Mouse (Mus musculus) adrenal gland, adult (tissue): ENCODE measurements around the gene Carm1.
"Not testable (repeated sequence)": the region's sequence is repeated elsewhere in the genome, so short reads cannot be mapped to it uniquely, and the experiment has no call there.

Experiments
- DNase-seq, 2 experiments: peaks; one replicate each; pipeline ENCODE4 v3.0.0; 2022 to 2023; ENCODE audit warnings: low spot score in 1 of 2; ENCODE audit not compliant: inconsistent age in 2 of 2

The Carm1 gene

DNA sequence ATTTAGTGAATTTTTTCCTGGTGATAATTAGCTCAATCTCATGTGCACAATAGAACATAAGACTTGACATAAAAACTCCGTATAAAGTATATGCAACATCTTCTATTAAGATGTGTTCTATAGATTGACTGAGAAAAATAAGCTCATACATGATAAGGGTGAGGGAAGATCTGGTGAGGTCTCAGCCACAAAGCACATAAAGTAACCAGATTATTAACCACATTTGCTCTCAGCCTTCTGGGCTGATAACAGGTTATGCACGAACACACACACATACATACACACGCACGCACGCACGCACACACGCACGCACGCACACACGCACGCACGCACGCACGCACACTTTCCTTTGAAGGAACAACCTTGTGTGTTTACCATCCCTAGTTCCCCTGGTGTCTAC is 10.2 kb upstream of the Carm1 start:
- DNase-seq: no peak

DNA sequence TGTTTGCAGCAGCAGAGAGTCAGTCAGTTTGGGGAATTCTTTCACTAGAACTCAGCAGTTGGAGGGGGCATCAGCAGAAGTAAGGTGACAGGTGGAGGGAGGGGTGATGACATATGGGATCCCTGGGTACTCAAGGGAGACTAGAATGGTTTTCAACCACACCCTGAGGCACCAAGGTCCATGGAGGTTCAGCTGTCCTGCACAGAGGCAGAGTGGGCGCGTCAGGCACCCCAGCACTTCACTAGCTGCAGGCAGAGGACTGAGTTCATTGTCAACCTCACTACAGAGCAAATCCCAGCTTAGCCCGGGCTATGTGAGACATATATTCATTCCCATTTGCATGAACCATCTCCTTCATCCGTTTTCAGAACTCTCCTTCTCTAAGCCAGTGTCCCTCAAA is 9.7 kb upstream of the Carm1 start:
- no peak for DNase-seq

DNA sequence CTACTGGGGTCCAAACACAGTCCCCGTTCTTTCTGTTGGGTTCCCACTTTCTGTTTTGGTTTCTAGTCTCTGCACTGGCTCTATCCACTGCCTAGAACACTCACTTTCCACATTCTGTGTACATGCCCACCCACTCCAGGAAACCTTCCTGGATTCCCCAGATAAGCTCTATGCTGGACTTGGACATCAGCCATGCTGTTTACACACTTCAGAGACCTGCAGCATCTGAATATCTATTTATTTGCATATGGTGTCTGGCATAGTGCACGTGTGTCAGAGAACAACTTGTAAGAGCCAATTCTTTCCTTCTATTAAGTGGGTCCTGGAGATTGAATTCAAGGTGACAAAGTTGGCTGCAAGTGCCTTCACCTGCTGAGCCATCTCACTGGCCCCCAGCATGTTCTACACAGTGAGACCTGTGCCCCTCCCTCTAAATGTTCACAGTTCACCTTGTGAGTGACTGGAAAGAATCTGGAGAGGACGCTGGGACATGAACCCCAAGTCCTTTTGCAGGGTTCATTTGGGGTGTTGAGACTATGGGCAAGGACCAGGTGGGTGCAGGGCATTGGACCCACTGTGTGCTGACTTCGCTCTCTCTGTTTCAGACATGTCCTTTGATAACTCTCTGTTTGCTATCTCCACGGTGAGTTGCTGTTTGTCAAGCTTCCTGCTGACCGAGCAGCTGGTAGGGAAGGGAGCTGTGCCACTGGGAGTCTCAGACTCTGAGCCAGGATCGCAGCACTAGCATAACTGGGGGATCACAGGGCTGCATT is 6.5 kb upstream of the Carm1 start:
- DNase-seq: no peak

DNA sequence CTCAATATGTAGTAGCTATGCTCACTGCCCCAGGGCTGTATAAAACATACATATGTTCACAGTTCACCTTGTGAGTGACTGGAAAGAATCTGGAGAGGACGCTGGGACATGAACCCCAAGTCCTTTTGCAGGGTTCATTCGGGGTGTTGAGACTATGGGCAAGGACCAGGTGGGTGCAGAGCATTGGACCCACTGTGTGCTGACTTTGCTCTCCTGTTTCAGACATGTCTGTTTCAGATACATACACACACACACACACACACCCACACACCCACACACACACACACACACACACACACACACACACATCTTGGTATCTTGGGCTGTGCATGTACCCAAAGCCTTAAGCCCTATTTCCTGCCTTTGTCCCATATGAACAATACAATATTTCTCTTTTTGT is 4.7 kb upstream of the Carm1 start:
- not testable (repeated sequence) for DNase-seq

DNA sequence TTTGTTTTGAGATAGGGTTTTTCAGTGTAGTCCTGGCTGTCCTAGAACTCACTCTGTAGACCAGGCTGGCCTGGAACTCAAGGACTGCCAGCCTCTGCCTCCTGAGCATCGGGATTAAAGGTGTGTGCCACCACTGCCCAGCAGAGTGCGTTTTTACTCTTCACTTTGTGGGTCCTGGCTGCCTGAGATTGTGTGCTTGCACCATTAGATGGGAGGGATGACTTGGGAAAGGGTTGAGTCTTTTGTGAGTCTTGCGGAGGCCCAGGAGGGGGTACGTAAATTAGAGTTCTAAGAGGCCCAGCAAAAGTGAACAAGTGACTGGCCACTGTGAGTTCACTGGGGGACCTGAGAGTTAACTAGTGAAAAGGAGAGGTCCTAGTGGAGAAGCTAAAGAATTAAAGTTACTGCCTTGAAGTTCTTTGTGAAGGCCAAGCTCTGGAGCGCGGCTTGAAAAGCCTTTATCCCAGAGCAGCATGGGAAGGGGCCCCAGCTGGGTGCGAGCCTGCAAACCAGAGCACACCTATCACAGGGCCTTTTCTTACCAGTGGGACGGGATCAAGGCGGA is 1.3 kb upstream of the Carm1 start:
- DNase-seq: peak in 1 of 2 experiments; percentile 32

DNA sequence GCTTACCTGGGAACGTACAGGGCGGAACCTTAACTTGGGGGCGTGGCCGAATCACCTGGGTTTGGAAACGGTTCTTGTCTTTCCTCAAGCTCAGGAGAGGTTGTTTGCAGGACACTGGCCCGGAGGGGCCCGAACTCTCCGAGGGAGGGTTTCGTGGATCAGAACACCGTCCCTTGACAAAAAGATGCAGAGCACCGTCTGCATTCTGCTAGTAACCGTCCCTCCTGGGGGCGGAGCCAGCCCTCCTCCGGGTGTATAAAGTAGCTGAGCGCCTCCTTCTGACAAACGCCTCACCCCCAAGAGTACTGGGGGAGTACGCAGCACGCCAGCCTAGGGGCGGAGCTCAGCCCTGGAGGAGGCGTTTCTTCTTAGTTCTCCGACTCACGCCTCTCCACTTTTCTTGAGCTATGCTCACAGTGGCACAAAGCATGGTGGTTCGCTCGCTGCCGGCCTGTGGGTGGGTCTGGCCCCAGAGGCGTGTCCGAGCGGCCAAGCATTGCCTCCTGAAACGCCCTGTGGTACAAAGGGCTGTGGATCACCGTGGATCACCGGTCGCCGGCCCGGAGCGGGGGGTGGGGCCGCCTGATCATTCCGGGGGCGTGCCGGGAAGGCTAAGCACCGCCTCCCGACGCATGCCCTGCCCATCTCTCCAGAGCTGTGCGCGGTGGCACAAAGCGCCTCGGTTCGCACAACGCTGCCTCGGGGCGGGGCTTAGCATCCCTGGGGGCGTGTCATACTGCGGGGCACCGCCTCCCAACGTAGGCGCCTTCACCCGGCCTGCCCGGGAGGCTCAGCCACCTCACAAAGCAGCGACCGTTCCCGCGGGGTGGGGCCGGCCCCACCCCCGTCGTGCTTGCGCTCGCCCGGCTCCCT is 542 bp upstream of the Carm1 start:
- peak; percentile 100 for DNase-seq

DNA sequence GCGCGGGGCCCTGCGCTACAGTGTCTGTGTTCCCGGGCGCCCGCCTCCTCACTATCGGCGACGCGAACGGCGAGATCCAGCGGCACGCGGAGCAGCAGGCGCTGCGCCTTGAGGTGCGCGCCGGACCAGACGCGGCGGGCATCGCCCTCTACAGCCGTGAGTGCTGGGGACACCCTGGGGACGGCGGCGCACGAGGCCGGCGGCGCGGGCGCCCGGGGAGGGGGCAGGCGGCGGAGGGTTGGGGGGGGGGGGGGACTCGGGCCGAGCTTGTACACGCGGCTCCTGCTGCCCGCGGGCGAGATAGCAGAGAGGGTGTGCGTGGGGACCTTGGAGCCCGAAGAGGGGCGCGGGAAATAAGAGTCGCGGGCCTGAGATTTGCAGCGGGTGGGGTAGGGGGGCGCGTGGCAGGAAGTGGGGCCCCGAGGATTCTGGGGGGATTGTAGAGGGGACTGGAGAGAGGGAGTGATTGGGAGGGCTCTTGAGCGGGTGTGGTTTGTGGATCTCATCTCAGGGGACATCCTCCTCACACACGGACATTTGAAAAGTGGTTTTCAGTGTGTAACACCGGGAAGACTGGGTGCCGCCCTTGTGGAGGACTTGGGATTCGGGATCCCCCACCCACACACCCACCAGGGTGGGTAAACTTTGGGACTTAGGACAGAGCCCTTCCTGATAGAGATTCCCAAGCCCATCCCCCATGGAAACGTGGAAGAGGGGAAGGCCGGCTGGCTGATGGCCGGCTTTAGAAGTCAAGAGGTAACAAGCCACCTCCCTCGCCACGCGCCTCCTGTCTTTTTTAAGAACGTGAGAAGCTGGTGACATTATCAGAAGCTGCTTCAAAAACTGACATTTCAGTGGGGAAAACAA is 614 bp downstream of the Carm1 start:
- DNase-seq: peak; percentile 81 to 83

DNA sequence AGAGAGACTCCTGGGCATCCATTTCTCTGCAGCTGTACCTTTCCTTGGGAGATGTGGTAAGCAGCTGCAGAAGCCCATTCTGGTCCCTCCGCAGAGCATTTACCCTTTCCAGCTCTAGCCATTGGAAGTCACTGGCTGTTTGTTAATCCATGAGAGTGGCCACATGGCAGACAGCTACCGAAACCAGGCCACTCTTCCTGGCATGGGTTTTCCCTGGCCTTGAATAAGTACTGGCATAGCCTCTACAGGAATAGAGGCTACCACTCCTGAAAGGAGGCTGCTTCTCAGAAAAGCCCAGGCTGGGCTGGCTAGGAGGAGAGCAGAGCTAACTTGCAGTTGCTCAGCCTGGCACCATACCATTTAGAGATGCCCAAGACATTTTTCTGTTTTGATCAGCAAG is 4.4 kb downstream of the Carm1 start:
- peak in 1 of 2 experiments; percentile 62 for DNase-seq

DNA sequence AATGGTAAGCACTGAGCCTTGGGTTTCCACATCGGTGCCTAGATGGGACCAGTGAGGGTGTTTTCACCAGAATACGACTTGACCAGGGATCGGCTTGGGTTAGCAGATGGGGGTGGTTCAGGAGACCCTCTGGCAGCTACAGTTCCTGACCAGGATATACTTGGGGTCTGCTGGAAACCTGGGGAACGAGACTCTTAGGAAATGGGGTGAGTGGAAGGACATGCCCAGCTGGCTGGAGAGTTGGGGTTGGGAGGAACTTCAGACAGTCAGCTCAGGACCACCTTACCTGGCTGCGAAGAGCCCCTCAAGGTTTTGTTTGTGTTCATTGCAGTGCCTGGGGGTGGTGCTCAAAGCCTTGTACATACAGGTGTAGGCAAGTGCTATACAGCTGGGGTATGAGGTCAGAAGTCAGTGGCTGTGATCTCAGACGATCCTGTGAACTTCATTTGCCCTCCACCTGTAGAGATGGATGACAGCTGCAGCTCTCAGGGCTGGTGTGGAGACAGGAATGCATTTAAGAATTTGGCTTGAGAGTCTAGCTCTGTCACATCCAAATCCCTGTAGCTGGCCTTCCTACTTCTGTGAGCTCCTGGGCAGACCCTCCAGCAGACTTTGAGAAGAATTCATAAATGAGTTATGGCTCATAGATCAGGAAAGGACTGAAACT is 7.0 kb downstream of the Carm1 start:
- DNase-seq: no peak

DNA sequence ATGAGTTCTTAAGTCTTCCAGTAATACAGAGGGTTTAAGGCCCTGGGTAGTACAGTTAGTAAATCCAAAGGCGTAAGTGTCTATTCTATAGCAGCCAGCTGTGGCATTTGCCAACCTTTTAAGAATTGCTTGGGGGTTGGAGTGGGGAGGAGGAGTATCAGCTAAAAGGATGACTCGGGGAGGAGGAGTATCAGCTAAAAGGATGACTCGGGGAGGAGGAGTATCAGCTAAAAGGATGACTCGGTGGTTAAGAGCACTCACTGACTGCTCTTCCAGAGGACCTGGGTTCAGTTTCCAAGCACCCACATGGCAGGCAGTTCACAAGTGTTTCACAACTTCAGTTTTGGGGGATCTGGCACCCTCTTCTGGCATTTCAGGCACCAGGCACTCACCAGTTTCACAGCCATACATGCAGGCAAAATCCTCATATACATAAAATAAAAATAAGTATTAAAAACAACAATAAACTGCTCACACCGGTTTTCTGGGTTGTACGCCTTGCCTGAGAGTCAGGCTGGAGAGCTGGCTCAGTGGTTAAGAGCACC is 8.6 kb downstream of the Carm1 start:
- DNase-seq: no peak

DNA sequence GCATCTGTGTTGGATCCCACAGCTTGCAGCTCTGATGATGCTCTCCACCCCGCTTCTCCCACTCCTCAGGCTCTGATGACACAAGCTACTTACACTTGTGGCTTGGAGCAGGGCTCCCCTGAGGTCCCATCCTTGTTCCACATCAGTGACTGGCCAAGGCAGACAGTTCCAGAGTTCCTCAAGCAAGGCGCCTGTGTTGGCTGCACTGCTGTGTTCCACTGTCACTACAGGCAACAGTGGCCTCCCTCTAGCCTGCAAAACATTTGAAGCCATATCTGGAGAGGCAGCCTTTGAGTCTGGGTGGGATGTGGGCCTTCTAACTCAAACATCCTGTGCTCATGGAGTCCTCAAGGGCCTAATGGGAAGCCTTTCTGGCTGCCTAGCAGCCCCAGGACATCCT is 10.3 kb downstream of the Carm1 start:
- DNase-seq: no peak

DNA sequence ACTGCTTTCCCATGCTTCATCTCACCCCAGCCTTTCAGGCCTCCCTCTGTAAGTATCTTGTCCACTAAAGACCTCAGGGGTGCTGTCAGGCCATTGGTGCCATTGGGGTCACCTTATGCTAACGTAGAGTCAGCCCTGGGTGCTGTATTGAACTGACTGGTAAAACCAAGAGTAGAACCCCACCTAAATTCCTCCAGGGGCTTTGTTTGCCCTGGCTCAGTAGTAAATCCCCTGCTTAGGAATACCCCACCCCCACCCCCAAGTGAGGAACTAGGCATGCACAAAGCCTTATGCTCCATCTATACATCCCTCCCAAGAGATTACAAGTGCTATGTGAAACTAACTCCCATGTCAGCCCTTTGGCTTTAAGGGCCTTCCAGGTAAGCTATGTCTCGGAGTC is 10.9 kb downstream of the Carm1 start:
- no peak for DNase-seq

DNA sequence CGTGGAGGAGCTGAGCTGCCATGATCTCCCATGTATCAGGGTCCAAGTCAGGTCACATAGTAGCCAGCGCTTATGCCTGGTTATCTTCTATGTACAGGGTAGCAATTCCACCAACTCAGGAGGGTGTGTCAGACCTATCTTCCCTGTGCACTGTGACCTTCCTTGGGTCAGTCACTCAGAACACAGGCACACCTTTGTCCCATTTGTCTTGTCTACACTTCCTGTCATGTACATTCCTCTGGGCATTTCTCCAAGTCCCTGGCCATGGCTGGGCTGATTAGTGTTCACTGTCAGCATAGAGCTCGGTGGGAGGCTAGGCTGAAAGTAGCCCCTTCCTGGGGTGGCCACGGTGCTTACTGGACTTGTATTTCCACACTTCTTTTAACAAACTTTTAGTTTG is 11.7 kb downstream of the Carm1 start:
- DNase-seq: peak; percentile 63 to 83

DNA sequence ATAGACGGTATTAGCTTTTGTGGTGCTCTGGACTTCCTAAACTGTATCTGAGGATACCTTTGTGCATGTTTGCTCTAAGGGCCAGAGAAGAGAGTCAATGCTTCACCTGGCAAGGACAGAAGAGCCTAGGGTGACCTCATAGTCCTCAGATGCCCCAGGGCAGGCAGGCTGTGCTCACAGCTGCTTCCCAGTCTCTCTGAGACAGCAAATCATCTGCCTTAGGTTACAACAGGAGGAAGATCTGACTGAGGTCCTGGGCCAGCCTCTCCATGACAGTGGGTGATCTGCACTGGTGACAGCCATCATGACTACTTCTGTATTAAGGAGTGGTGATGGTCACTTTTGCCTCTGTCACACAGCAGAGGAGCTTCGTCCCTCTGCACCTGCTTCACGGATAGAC is 12.5 kb downstream of the Carm1 start:
- no peak for DNase-seq

DNA sequence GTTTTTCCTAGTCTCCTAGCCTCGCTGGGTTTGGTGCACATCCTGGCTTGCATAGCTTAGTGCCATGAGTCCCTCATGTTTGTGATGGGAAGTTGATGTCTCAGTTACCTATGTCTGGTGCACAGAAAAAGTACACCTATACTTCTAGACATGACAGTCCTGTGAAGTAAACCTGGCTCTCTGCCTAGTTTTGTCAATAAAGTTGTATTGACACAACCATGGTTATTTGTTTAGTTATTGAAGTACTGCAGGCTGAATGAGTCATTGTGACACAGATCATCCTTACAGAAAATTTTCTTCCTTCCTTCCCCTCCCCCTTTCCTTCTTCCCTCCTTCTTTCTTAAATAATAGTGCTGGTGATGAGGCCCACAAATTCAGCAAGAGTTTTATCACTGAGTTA is 17.7 kb downstream of the Carm1 start:
- DNase-seq: no peak

DNA sequence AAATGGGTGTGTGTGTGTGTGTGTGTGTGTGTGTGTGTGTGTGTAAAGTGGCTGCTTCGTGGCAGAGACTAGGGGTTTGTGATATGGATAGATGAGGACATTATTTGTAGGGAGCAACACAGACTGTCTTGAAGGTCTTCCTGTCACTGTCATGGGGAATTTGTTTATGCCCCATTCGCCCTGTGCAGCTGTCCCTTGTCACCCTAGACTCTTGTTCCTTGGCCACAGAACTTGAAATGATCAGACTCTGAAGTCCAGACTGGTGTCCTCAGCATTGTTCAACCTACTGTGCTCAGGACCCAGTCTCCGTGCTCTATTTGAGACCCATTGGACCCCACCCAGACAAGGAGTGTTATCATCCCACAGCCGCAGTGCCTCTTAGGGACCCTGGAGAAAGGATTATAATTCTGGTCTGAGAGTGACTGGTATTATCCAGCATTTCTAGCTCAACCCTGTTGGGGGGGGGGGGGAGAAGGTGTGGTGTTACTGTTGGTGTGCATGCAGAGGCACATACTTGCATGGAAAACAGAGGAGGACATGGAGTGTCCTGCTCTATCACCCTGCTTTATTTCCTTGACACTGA is 18.4 kb downstream of the Carm1 start:
- no peak for DNase-seq

DNA sequence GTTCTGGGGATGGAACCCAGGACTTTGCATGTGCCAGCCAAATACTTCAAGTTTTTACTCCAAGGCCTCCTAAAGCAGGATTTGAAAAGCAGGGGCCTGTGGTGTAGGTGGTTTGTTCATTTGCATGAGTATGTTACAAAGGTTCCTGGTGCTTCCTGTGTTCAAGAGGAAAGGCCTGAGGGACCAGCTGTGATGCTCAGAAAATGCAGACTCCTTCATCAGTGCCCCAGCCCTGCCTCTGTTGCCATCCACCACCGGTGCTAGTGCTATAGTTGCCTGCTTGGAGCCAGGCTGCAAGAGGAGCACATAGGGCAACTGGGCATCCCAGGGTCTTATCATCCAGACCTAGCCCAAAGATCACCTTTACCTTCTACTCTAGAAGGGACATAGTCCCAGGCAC is 19.8 kb downstream of the Carm1 start:
- DNase-seq: no peak

DNA sequence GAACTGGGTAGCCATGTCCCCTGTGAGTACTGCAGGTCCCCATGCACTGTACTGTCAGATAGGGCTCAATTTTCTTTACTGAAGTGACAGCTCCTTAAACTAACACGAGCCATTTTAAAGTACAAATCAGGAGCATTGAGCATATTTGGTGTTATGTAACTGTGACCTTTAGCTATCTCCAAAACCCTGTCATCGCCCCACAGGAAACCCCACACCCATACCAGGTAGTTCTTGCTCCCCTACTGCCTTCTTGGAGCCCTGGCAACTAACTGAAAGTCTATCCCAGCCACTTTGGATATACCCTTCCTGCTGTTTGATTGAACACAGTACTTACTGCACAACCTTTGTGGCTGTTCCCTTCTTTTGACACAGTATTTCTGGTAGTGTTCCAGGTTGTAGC is 20.4 kb downstream of the Carm1 start:
- DNase-seq: peak in 1 of 2 experiments; percentile 55

DNA sequence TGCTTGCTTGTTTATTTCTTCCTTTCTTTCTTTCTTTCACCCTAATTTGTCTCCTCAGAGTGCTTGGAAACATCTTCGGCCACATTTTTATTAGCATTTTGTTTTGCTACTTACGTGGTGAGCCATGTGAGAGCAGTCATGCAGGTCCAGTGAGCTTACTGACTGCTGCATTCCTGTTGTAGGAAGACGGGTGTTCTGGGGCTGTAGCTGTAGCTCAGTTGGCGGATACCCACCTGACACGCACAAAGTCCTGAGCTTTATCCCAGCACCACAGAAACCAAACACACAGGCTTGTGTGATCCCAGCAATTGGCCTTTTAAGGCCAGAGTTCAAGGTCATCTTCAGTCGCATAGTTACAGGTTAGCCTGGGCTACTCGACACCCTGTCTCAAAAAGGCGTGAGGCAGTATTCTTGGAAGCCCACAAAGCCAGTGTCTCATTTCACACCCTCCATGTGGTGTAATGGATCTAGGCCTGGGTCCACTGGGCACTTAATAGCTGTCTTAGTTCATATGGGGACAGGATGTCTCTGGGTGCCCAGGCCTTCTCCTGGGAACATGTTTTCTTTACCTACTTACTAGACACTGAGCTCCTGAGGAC is 22.1 kb downstream of the Carm1 start:
- no peak for DNase-seq
